Mouse (Mus musculus): Measurements from ENCODE around the gene Cd6.

DNA sequence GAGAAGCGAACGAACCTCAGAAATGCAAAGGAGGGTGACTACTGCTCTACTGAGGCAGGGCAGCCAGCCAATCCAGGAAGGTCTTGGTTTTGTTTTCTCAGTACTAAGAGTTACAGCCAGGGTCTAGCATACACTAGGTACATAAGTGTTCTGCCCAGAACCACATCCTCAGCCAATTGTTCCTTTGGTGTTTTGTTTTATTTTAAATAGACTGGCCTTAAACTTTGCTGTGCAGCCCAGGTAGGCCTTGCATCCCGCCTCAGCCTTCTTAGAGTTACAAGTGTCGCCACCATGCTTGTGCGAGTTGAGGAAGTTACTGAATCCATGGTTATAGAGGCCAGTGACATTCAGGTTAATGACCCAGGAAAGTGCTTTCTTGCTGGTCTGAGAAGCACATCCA is 16.8 kb downstream of the Cd6 start:
- TF ChIP-seq CTCF (IDR thresholded peaks at IDR 0.05; ENCODE audit: low read depth) (no peak), EP300 (IDR thresholded peaks at IDR 0.05; ENCODE audit: low read depth) (no peak)
